Mouse (Mus musculus) MEL (cell line): Measurements from ENCODE around the gene Mfap3. TPM values are rescaled to one million over a fixed set of nuclear protein-coding genes. Genes with fewer than 3 reads are reported as not detected.

Experiments
- DNase-seq: peaks from one replicate; pipeline ENCODE4 v3.0.0; 2011; ENCODE audit warnings: low read depth, low spot score
- H3K27ac ChIP-seq: 2 replicates; pipeline ENCODE4 v1.5.1; 2012; ENCODE audit warnings: low read depth, mild to moderate bottlenecking, control low read depth, low read length, moderate library complexity; ENCODE audit not compliant: control insufficient read depth
- H3K27me3 ChIP-seq, 2 experiments: fragments of 150-350 bp in 1 of 2; sonication (generic) in 1 of 2; 2 replicates each; pipeline ENCODE4 v1.6.1; 2012; ENCODE audit warnings: low read length in 2 of 2, mild to moderate bottlenecking in 2 of 2, improper control_type of control experiment in 1 of 2, moderate library complexity in 1 of 2; ENCODE audit not compliant: insufficient read depth in 2 of 2, control insufficient read depth in 1 of 2
- H3K36me3 ChIP-seq, 2 experiments: 2 replicates each; pipeline ENCODE4 v1.6.1; 2012 to 2014; ENCODE audit warnings: low read length in 2 of 2, improper control_type of control experiment in 1 of 2, inconsistent platforms in 1 of 2, mild to moderate bottlenecking in 1 of 2; ENCODE audit not compliant: insufficient read depth in 2 of 2, control insufficient read depth in 1 of 2
- H3K4me1 ChIP-seq, 2 experiments: fragments of 150-350 bp in 1 of 2; sonication (generic) in 1 of 2; 2 replicates each; pipeline ENCODE4 v1.6.1; 2012; ENCODE audit warnings: low read length in 2 of 2, improper control_type of control experiment in 1 of 2, mild to moderate bottlenecking in 1 of 2; ENCODE audit not compliant: insufficient read depth in 2 of 2, control insufficient read depth in 1 of 2
- H3K4me3 ChIP-seq, 2 experiments: fragments of 150-350 bp in 1 of 2; sonication (generic) in 1 of 2; 2 replicates each; pipeline ENCODE4 v1.5.1; 2012; ENCODE audit warnings: low read depth in 2 of 2, low read length in 2 of 2, mild to moderate bottlenecking in 2 of 2, moderate library complexity in 2 of 2, control low read depth in 1 of 2, improper control_type of control experiment in 1 of 2; ENCODE audit not compliant: control insufficient read depth in 1 of 2, insufficient read depth in 1 of 2
- H3K79me2 ChIP-seq: 2 replicates; pipeline ENCODE4 v1.6.1; 2012; ENCODE audit warnings: mild to moderate bottlenecking, low read length, moderate library complexity; ENCODE audit not compliant: control insufficient read depth, poor library complexity, insufficient read depth
- H3K9ac ChIP-seq: 2 replicates; pipeline ENCODE4 v1.6.1; 2012; ENCODE audit warnings: low read depth, mild to moderate bottlenecking, control low read depth, low read length, moderate library complexity; ENCODE audit not compliant: control insufficient read depth, poor library complexity, severe bottlenecking
- H3K9me3 ChIP-seq: fragments of 150-350 bp; sonication (generic); replicated peaks from 2 replicates; pipeline ENCODE4 v1.6.1; 2012; ENCODE audit warnings: mild to moderate bottlenecking, low read length, improper control_type of control experiment, moderate library complexity; ENCODE audit not compliant: insufficient read depth
- BHLHE40 ChIP-seq: IDR thresholded peaks from 2 replicates; pipeline ENCODE4 v1.6.1; 2012; ENCODE audit warnings: low read depth, mild to moderate bottlenecking, inconsistent platforms, low read length, improper control_type of control experiment, borderline replicate concordance
- CHD1 ChIP-seq: IDR thresholded peaks from 2 replicates; pipeline ENCODE4 v1.6.1; 2012; ENCODE audit warnings: low read depth, mild to moderate bottlenecking, inconsistent platforms, low read length, improper control_type of control experiment
- CHD2 ChIP-seq: IDR thresholded peaks from 2 replicates; pipeline ENCODE4 v1.6.1; 2011; ENCODE audit warnings: low read length, improper control_type of control experiment
- CTCF ChIP-seq, 3 experiments: IDR thresholded peaks in 2 of 3; conservative IDR thresholded peaks in 1 of 3; 2 replicates each; pipeline ENCODE4 v1.5.1; 2011 to 2012; ENCODE audit warnings: low read length in 3 of 3, low read depth in 2 of 3, mild to moderate bottlenecking in 2 of 3, improper control_type of control experiment in 1 of 3, inconsistent platforms in 1 of 3, mixed read lengths in 1 of 3, moderate library complexity in 1 of 3; ENCODE audit not compliant: control insufficient read depth in 1 of 3, insufficient read depth in 1 of 3, poor library complexity in 1 of 3, severe bottlenecking in 1 of 3
- E2F4 ChIP-seq: IDR thresholded peaks from 2 replicates; pipeline ENCODE4 v1.6.1; 2011; ENCODE audit warnings: low read depth, low read length, improper control_type of control experiment, borderline replicate concordance
- EP300 ChIP-seq, 2 experiments: IDR thresholded peaks; 2 replicates each; pipeline ENCODE4 v1.6.1; 2011; ENCODE audit warnings: improper control_type of control experiment in 2 of 2, low read length in 2 of 2, low read depth in 1 of 2, mild to moderate bottlenecking in 1 of 2
- ETS1 ChIP-seq: IDR thresholded peaks from 2 replicates; pipeline ENCODE4 v1.6.1; 2012; ENCODE audit warnings: low read depth, mild to moderate bottlenecking, inconsistent platforms, low read length, improper control_type of control experiment, moderate library complexity
- GATA1 ChIP-seq: IDR thresholded peaks from 2 replicates; pipeline ENCODE4 v1.6.1; 2011; ENCODE audit warnings: low read depth, low read length, improper control_type of control experiment
- HCFC1 ChIP-seq: IDR thresholded peaks from 2 replicates; pipeline ENCODE4 v1.6.1; 2012; ENCODE audit warnings: low read depth, mild to moderate bottlenecking, inconsistent platforms, low read length, improper control_type of control experiment, moderate library complexity
- KAT2A ChIP-seq: conservative IDR thresholded peaks from 2 replicates; pipeline ENCODE4 v1.6.1; 2012; ENCODE audit warnings: low read depth, low read length, improper control_type of control experiment, inconsistent platforms
- MAX ChIP-seq: IDR thresholded peaks from 2 replicates; pipeline ENCODE4 v1.6.1; 2011; ENCODE audit warnings: low read length, improper control_type of control experiment
- MYB ChIP-seq: IDR thresholded peaks from 2 replicates; pipeline ENCODE4 v1.6.1; 2011; ENCODE audit warnings: mild to moderate bottlenecking, low read depth, low read length, improper control_type of control experiment
- POLR2A ChIP-seq, 2 experiments: IDR thresholded peaks; 2 replicates each; pipeline ENCODE4 v1.6.1; 2011 to 2012; ENCODE audit warnings: low read length in 2 of 2, mild to moderate bottlenecking in 2 of 2, control low read depth in 1 of 2, improper control_type of control experiment in 1 of 2, low read depth in 1 of 2, moderate library complexity in 1 of 2; ENCODE audit not compliant: control insufficient read depth in 1 of 2, insufficient read depth in 1 of 2, poor library complexity in 1 of 2
- POLR2AphosphoS2 ChIP-seq: IDR thresholded peaks from 2 replicates; pipeline ENCODE4 v1.6.1; 2011; ENCODE audit warnings: low read length, improper control_type of control experiment
- POLR2AphosphoS5 ChIP-seq: IDR thresholded peaks from 2 replicates; pipeline ENCODE4 v1.6.1; 2012; ENCODE audit warnings: low read depth, borderline replicate concordance, mild to moderate bottlenecking, inconsistent platforms, low read length, moderate library complexity, mixed read lengths
- RCOR1 ChIP-seq: IDR thresholded peaks from 2 replicates; pipeline ENCODE4 v1.6.1; 2012; ENCODE audit warnings: low read depth, mild to moderate bottlenecking, inconsistent platforms, low read length, improper control_type of control experiment
- SIN3A ChIP-seq: IDR thresholded peaks from 2 replicates; pipeline ENCODE4 v1.6.1; 2012; ENCODE audit warnings: low read length, improper control_type of control experiment, inconsistent platforms
- SMC3 ChIP-seq: IDR thresholded peaks from 2 replicates; pipeline ENCODE4 v1.6.1; 2011; ENCODE audit warnings: low read depth, low read length, improper control_type of control experiment
- TAL1 ChIP-seq: IDR thresholded peaks from 2 replicates; pipeline ENCODE4 v1.6.1; 2012; ENCODE audit warnings: mild to moderate bottlenecking, inconsistent platforms, low read length, moderate library complexity, mixed read lengths
- TBP ChIP-seq: IDR thresholded peaks from 2 replicates; pipeline ENCODE4 v1.8.0; 2011; ENCODE audit warnings: low read depth, low read length, improper control_type of control experiment
- TCF12 ChIP-seq: IDR thresholded peaks from 2 replicates; pipeline ENCODE4 v1.6.1; 2014; ENCODE audit warnings: low read depth, mild to moderate bottlenecking, inconsistent platforms, low read length, improper control_type of control experiment, moderate library complexity
- UBTF ChIP-seq: IDR thresholded peaks from 2 replicates; pipeline ENCODE4 v1.6.1; 2012; ENCODE audit warnings: low read depth, mild to moderate bottlenecking, inconsistent platforms, low read length, improper control_type of control experiment, moderate library complexity, borderline replicate concordance; ENCODE audit not compliant: insufficient read depth
- ZC3H11A ChIP-seq: IDR thresholded peaks from 2 replicates; pipeline ENCODE4 v1.6.1; 2012; ENCODE audit warnings: low read depth, mild to moderate bottlenecking, inconsistent platforms, low read length, improper control_type of control experiment
- ZKSCAN1 ChIP-seq: IDR thresholded peaks from 2 replicates; pipeline ENCODE4 v1.6.1; 2012; ENCODE audit warnings: low read depth, mild to moderate bottlenecking, inconsistent platforms, low read length, improper control_type of control experiment, moderate library complexity
- ZNF384 ChIP-seq: IDR thresholded peaks from 2 replicates; pipeline ENCODE4 v1.6.1; 2012; ENCODE audit warnings: low read depth, mild to moderate bottlenecking, inconsistent platforms, low read length, improper control_type of control experiment
- polyA plus RNA-seq, 2 experiments: library from polyadenylated mRNA; stranded (reverse) in 1 of 2; unstranded in 1 of 2; fragments of >175 nt in 1 of 2; fragments of >200 nt in 1 of 2; gene quantifications; 2 replicates each; pipeline versions ENCODE4 v1.2.1 to v1.2.4; 2012; ENCODE audit warnings: low replicate concordance in 2 of 2, low read depth in 1 of 2; ENCODE audit not compliant: insufficient read length in 2 of 2, insufficient read depth in 1 of 2, missing spikeins in 1 of 2
- total RNA-seq: library from RNA; depleted of rRNA; stranded (reverse); fragments of 300-350 nt; gene quantifications from 2 replicates; pipeline ENCODE4 v1.2.3, GENCODE M21; 2012

Mfap3 gene
- total and polyA plus RNA-seq, 3 experiments: 21.2 to 22.7 TPM; not detected in 1

DNA sequence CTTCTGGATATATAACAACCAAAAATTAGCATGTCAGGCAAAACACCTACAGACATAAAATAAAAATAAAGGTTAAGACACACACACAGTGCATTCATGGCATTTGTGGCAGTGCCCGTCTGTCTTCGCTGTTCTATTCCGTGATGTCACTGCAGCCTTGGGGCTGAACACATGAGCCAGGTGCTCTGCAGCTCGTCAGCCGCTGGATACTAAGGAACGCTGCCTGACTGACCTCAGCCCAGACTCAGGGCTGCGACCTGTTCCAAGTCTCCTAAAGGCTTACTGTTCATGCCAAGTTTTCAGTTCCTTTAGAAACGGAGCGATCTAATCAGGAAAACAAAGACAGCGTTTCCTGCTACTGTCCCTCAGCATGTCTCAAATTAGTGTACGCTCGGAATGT lies 46.1 kb downstream of the Mfap3 start (continued):
- no peak for TF ChIP-seq EP300 (IDR thresholded peaks at IDR 0.05; ENCODE audit: low read depth in 1 of 2, low read length in 2 of 2)

- Histone ChIP-seq H3K9ac (no peak overlapping the region), H3K36me3 (peaks cover 0 to 7% of the 10 kb centered on the region in 2 experiments; a peak in 2 of 4 replicates), H3K4me3 (no peak overlapping the region), H3K9me3 (no peaks in the 10 kb centered on the region), H3K4me1 (0 out of 4 replicates have a peak, but pooled peaks cover 2 to 7% of the 10 kb centered on the region in 2 experiments), H3K79me2 (no peaks in the 10 kb centered on the region), H3K27ac (no peak overlapping the region), H3K27me3 (0 out of 4 replicates have a peak, but pooled peaks cover 0 to 2% of the 10 kb centered on the region in 2 experiments)
- no peak for DNase-seq
- no peak for TF ChIP-seq MAX
- no peak for TF ChIP-seq POLR2A (IDR thresholded peaks at IDR 0.05; ENCODE audit: control insufficient read depth in 1 of 2, insufficient read depth in 1 of 2, low read depth in 1 of 2, low read length in 2 of 2, poor library complexity in 1 of 2)
- TF ChIP-seq EP300 (IDR thresholded peaks at IDR 0.05; ENCODE audit: low read depth in 1 of 2, low read length in 2 of 2): peak in 1 of 2 experiments; percentile 41; a peak in 2 of 4 replicates
- no peak for TF ChIP-seq ETS1
- no peak for TF ChIP-seq SIN3A
- peak; percentile 61 for TF ChIP-seq BHLHE40
- no peak for TF ChIP-seq UBTF
- no peak for TF ChIP-seq ZNF384
- no peak for TF ChIP-seq CHD1
- no peak for TF ChIP-seq ZKSCAN1
- no peak for TF ChIP-seq SMC3
- TF ChIP-seq HCFC1: no peak
- no peak for TF ChIP-seq TAL1
- TF ChIP-seq TCF12: peak; percentile 32; the same call in 1 of the 2 replicates
- TF ChIP-seq CHD2: no peak
- TF ChIP-seq POLR2AphosphoS2: no peak
- no peak for TF ChIP-seq MYB
- TF ChIP-seq CTCF (IDR thresholded peaks at IDR 0.05 in 2 of 3, conservative IDR thresholded peaks at IDR 0.05 in 1 of 3; ENCODE audit: control insufficient read depth in 1 of 3, insufficient read depth in 1 of 3, low read depth in 2 of 3, low read length in 3 of 3, poor library complexity in 1 of 3, severe bottlenecking in 1 of 3): no peak
- no peak for TF ChIP-seq POLR2AphosphoS5
- TF ChIP-seq E2F4: no peak
- TF ChIP-seq TBP: no peak
- peak; percentile 12; the same call in 1 of the 2 replicates for TF ChIP-seq RCOR1
- TF ChIP-seq ZC3H11A: no peak
- no peak for TF ChIP-seq KAT2A
- peak; percentile 44 for TF ChIP-seq GATA1
Observed at GRCm38 (mm10) chr11:57566091-57567035, 47.9 kb downstream of the Mfap3 start.
